Mouse (Mus musculus): ENCODE data around the gene Zmiz1.

DNA sequence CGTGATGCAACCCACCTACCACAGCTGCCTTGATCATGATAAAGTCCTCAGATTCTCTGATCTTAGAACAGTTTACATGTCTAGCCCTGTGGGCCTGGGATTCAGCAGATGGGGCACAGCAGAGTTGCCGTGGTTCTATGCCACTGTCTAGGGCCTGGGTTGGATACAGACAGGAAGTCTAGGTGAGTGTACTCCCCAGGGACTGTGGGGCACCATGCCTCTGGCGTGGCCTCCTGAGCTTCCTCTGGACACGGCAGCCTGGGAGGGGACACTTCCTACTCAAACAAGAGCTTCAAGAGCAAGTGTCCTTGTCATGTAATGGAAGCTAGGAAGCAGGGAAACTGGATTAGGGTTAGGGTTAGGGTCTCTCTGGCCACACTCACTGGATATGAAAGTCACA is 44.9 kb upstream of the Zmiz1 start:
- TF ChIP-seq POLR2A (IDR thresholded peaks at IDR 0.05; ENCODE audit: borderline replicate concordance, extremely low read depth, low read depth, low read length), result no peak
- TF ChIP-seq CTCF (IDR thresholded peaks at IDR 0.05; ENCODE audit: insufficient read depth, low read length), result no peak
